Comparison of ENCODE assay signal across 22 mouse cellular contexts in genomic region chr2:21693807-21694594, GRCm38 (mm10).
DNase-seq lines count a peak whose midpoint lies in the region; ATAC-seq and TF ChIP-seq lines count a peak whose summit lies in the region.
"Had no signal": no experiment of that assay in that cellular context is flagged by ENCODE, and none has a peak within 500 bp of the region (broad histone marks: within the 10 kb centered on the region; RNA-seq: fewer than 3 reads in every experiment).

No protein-coding gene starts in this region.

- no peak overlapping the region for H3K4me2 ChIP-seq in kidney, embryonic 16.5 days (replicated peaks; ENCODE audit: low read depth, low read length)
- no peak overlapping the region for H3K4me2 ChIP-seq in CH12.LX (ENCODE audit: insufficient read depth, low read depth, poor library complexity, severe bottlenecking)
- H3K4me2 ChIP-seq: embryonic facial prominence, embryonic 15.5 days; limb, embryonic 12.5 days; liver, embryonic 13.5 days; lung, embryonic 14.5 days; midbrain, embryonic 12.5 days; neural tube, embryonic 13.5 days had no signal

- H3K4me3 ChIP-seq in kidney, embryonic 16.5 days (ENCODE audit: low read length), result no peak overlapping the region
- no peak overlapping the region for H3K4me3 ChIP-seq in CH12.LX (replicated peaks in 1 of 3; ENCODE audit: low read depth in 2 of 3, low read length in 2 of 3, poor library complexity in 1 of 3)
- no peak overlapping the region for H3K4me3 ChIP-seq in heart, embryonic 10.5 days
- H3K4me3 ChIP-seq: embryonic facial prominence, embryonic 15.5 days; limb, embryonic 12.5 days; liver, embryonic 13.5 days; midbrain, embryonic 12.5 days; neural tube, embryonic 13.5 days had no signal

- dilution Hi-C loops in CH12.LX (cut with MboI; ENCODE audit: extremely low pct_ligation_motif_present, extremely low pct_unique_long_range_greater_than_20kb, low sequenced_read_pairs), result no loop called here

- no peak overlapping the region for H3K27ac ChIP-seq in kidney, embryonic 16.5 days (ENCODE audit: low read length)
- no peak overlapping the region for H3K27ac ChIP-seq in CH12.LX (ENCODE audit: insufficient read depth, low read depth)
- no peak overlapping the region for H3K27ac ChIP-seq in heart, embryonic 10.5 days
- H3K27ac ChIP-seq: embryonic facial prominence, embryonic 15.5 days; hindbrain, postnatal 0 days; limb, embryonic 12.5 days; liver, embryonic 13.5 days; midbrain, embryonic 12.5 days; neural tube, embryonic 13.5 days had no signal

- H3K9ac ChIP-seq in kidney, embryonic 16.5 days (replicated peaks; ENCODE audit: low read length), result no peak overlapping the region
- H3K9ac ChIP-seq in CH12.LX (ENCODE audit: insufficient read depth, low read depth), result no peak overlapping the region
- H3K9ac ChIP-seq: embryonic facial prominence, embryonic 15.5 days; limb, embryonic 12.5 days; liver, embryonic 13.5 days; lung, embryonic 14.5 days; midbrain, embryonic 12.5 days; neural tube, embryonic 13.5 days had no signal

- no peak for DNase-seq in kidney, adult 9 months
- DNase-seq in A20 (ENCODE audit: low read depth, low spot score) (peak; percentile 1), CH12.LX (ENCODE audit: extremely low read depth) (peak; percentile 22)
- DNase-seq in cerebellum, postnatal 14 days, result peak; percentile 18 to 50
- no peak for DNase-seq in heart, embryonic 10.5 days (ENCODE audit: low spot score)
- no peak for DNase-seq in spleen, postnatal 36 days (ENCODE audit: low spot score in 2 of 2)
- DNase-seq: adrenal gland, postnatal 10 days; gastrocnemius, postnatal 36 days; liver, embryonic 13.5 days; lung, embryonic 14.5 days; lung, postnatal 4 days; thymus, postnatal 36 days had no signal

- no peaks in the 10 kb centered on the region for H3K4me1 ChIP-seq in kidney, embryonic 16.5 days (ENCODE audit: insufficient read depth, low read length)
- peaks cover 0 to 10% of the 10 kb centered on the region in 2 experiments; a peak in 1 of 4 replicates for H3K4me1 ChIP-seq in CH12.LX (ENCODE audit: control insufficient read depth in 1 of 2, insufficient read depth in 2 of 2)
- no peaks in the 10 kb centered on the region for H3K4me1 ChIP-seq in heart, embryonic 10.5 days
- H3K4me1 ChIP-seq: embryonic facial prominence, embryonic 15.5 days; limb, embryonic 12.5 days; liver, embryonic 13.5 days; midbrain, embryonic 12.5 days; neural tube, embryonic 13.5 days had no signal

- 0 out of 2 replicates have a peak, but pooled peaks cover 3% of the 10 kb centered on the region for H3K9me3 ChIP-seq in kidney, embryonic 16.5 days (ENCODE audit: low read length)
- peaks cover 8% of the 10 kb centered on the region for H3K9me3 ChIP-seq in CH12.LX (replicated peaks; ENCODE audit: low read length)
- no peaks in the 10 kb centered on the region for H3K9me3 ChIP-seq in heart, embryonic 10.5 days
- H3K9me3 ChIP-seq: embryonic facial prominence, embryonic 15.5 days; limb, embryonic 12.5 days; liver, embryonic 13.5 days; midbrain, embryonic 12.5 days; neural tube, embryonic 13.5 days had no signal

- no peak for TF ChIP-seq RAD21 in CH12.LX (IDR thresholded peaks at IDR 0.05; ENCODE audit: low read depth, low read length)

- 7% methylated on average over 5 of the region's 5 CpGs for WGBS in kidney, embryonic 16.5 days
- WGBS in heart, embryonic 10.5 days, result 65% methylated on average over 5 of the region's 5 CpGs

- no peaks in the 10 kb centered on the region for H3K36me3 ChIP-seq in kidney, embryonic 16.5 days (ENCODE audit: insufficient read depth, low read length)
- no peaks in the 10 kb centered on the region for H3K36me3 ChIP-seq in CH12.LX (replicated peaks in 1 of 2; ENCODE audit: control insufficient read depth in 1 of 2, insufficient read depth in 1 of 2, low read length in 1 of 2)
- no peaks in the 10 kb centered on the region for H3K36me3 ChIP-seq in heart, embryonic 10.5 days
- H3K36me3 ChIP-seq: embryonic facial prominence, embryonic 15.5 days; G1E; limb, embryonic 12.5 days; liver, embryonic 13.5 days; midbrain, embryonic 12.5 days; neural tube, embryonic 13.5 days had no signal

- ATAC-seq in kidney, embryonic 16.5 days (ENCODE audit: low FRiP score, low TSS enrichment), result peak; percentile 95
- ATAC-seq: activated CD4-positive, CD25-positive, alpha-beta regulatory T cell, adult 4 months; forebrain, embryonic 16.5 days; hindbrain, postnatal 0 days; intestine, postnatal 0 days had no signal

- no peak for TF ChIP-seq CTCF in CH12.LX (conservative IDR thresholded peaks at IDR 0.05 in 1 of 2, IDR thresholded peaks at IDR 0.05 in 1 of 2; ENCODE audit: low read depth in 2 of 2, low read length in 2 of 2)

- TF ChIP-seq EP300 in CH12.LX (IDR thresholded peaks at IDR 0.05; ENCODE audit: low read length), result no peak

- in situ Hi-C loops in CH12.LX (cut with MboI; ENCODE audit: low pct_ligation_motif_present, low pct_unique_long_range_greater_than_20kb, low sequenced_read_pairs), result no loop called here

- no peaks in the 10 kb centered on the region for H3K79me2 ChIP-seq in CH12.LX (replicated peaks; ENCODE audit: control insufficient read depth, extremely low read depth, insufficient read depth, poor library complexity, severe bottlenecking)

- no peak for TF ChIP-seq POLR2A in CH12.LX (IDR thresholded peaks at IDR 0.05; ENCODE audit: low read depth, low read length)

- no peaks in the 10 kb centered on the region for H3K27me3 ChIP-seq in kidney, embryonic 16.5 days (ENCODE audit: insufficient read depth, low read length)
- no peaks in the 10 kb centered on the region for H3K27me3 ChIP-seq in CH12.LX (replicated peaks)
- H3K27me3 ChIP-seq in heart, embryonic 10.5 days (ENCODE audit: insufficient read depth, poor library complexity, severe bottlenecking), result no peaks in the 10 kb centered on the region
- H3K27me3 ChIP-seq: embryonic facial prominence, embryonic 15.5 days; limb, embryonic 12.5 days; liver, embryonic 13.5 days; midbrain, embryonic 12.5 days; neural tube, embryonic 13.5 days had no signal

TF ChIP-seq in CH12.LX, 34 proteins besides CTCF, POLR2A, EP300 and RAD21:
- no peak for TF ChIP-seq JUN (IDR thresholded peaks at IDR 0.05; ENCODE audit: insufficient read depth, low read depth, low read length)
- no peak for TF ChIP-seq CHD1 (IDR thresholded peaks at IDR 0.05; ENCODE audit: low read depth, low read length)
- TF ChIP-seq NRF1 (IDR thresholded peaks at IDR 0.05; ENCODE audit: low read depth, low read length), result no peak
- TF ChIP-seq ETS1 (conservative IDR thresholded peaks at IDR 0.05; ENCODE audit: low read depth, low read length), result no peak
- no peak for TF ChIP-seq GABPA (IDR thresholded peaks at IDR 0.05; ENCODE audit: insufficient replicate concordance, low read depth, low read length)
- TF ChIP-seq SMC3 (IDR thresholded peaks at IDR 0.05; ENCODE audit: low read depth, low read length), result no peak
- no peak for TF ChIP-seq USF2 (conservative IDR thresholded peaks at IDR 0.05; ENCODE audit: low read depth, low read length)
- no peak for TF ChIP-seq TBP (conservative IDR thresholded peaks at IDR 0.05; ENCODE audit: low read depth, low read length)
- no peak for TF ChIP-seq POLR2AphosphoS2 (IDR thresholded peaks at IDR 0.05; ENCODE audit: low read depth, low read length)
- TF ChIP-seq E2F4 (IDR thresholded peaks at IDR 0.05; ENCODE audit: insufficient replicate concordance, low read depth, low read length), result no peak
- TF ChIP-seq ELF1 (IDR thresholded peaks at IDR 0.05; ENCODE audit: low read depth, low read length), result no peak

Comparison
In these comparisons a context has a peak if more than half of its experiments do, and no peak if none do; other contexts are left out.
1. DNase-seq: peak in A20 (single experiment), CH12.LX (single experiment) and cerebellum, postnatal 14 days (2 of 2); none in kidney, adult 9 months (single experiment), heart, embryonic 10.5 days (single experiment) and spleen, postnatal 36 days (0 of 2).